Mouse (Mus musculus) megakaryocyte-erythroid progenitor cell, adult 5-6 weeks (primary cell): ENCODE results near the gene Dnm3. TPM values are rescaled to one million over a fixed set of nuclear protein-coding genes. Genes with fewer than 3 reads are reported as not detected.
A peak's percentile ranks its signal among the peaks of the same experiment; 100 is the strongest.

Experiments
- ATAC-seq: replicated peaks from 2 replicates; pipeline ENCODE4 v1.8.0; 2016; ENCODE audit warnings: mild to moderate bottlenecking, inconsistent platforms; ENCODE audit not compliant: severe bottlenecking, poor library complexity, low FRiP score, low TSS enrichment
- total RNA-seq, 2 experiments: library from RNA; stranded (forward) in 1 of 2; stranded (reverse) in 1 of 2; fragments of 200-1000, 215-1000 nt in 1 of 2; fragments of >200 nt in 1 of 2; fragmentation: Nextera tagmentation in 1 of 2; gene quantifications; 2 replicates each; pipeline ENCODE4 v1.2.3; 2014 to 2017

Gene Dnm3
- total RNA-seq (2014; fragmentation: Nextera tagmentation) (0.37 TPM in 1 of 2 replicates, not detected in the other), total RNA-seq (2017) (not detected in 2 replicates)

GRCm38 (mm10) chr1:162477246-162478209 is at the start of gene Dnm3:
Gene Dnm3 (minus strand): TSS chr1:162478034.
- ATAC-seq = peak; percentile 96

GRCm38 (mm10) chr1:162515116-162515515 is 37.3 kb upstream of the Dnm3 start:
- no peak for ATAC-seq

- peak; percentile 74 for ATAC-seq
These were observed 32.2 kb upstream of the Dnm3 start for GRCm38 (mm10) chr1:162510013-162510356.

- peak; percentile 79 for ATAC-seq
These were observed 31.6 kb upstream of the Dnm3 start for GRCm38 (mm10) chr1:162509329-162510012.

- peak; percentile 29; the same call in 1 of the 2 replicates for ATAC-seq
These were observed 30.6 kb upstream of the Dnm3 start for GRCm38 (mm10) chr1:162508211-162509005.

GRCm38 (mm10) chr1:162506516-162506915 is 28.7 kb upstream of the Dnm3 start:
- no peak for ATAC-seq

GRCm38 (mm10) chr1:162505649-162506048 is 27.8 kb upstream of the Dnm3 start:
- ATAC-seq = no peak

- no peak for ATAC-seq
These were observed 1.2 kb downstream of the Dnm3 start for GRCm38 (mm10) chr1:162476531-162477080.

- ATAC-seq = no peak
These were observed 4.9 kb downstream of the Dnm3 start for GRCm38 (mm10) chr1:162472949-162473348.

GRCm38 (mm10) chr1:162471089-162471488 is 6.7 kb downstream of the Dnm3 start:
- ATAC-seq = no peak

GRCm38 (mm10) chr1:162469752-162470280 is 8.0 kb downstream of the Dnm3 start:
- ATAC-seq = no peak

GRCm38 (mm10) chr1:162463676-162464075 is 14.2 kb downstream of the Dnm3 start:
- ATAC-seq = no peak

- no peak for ATAC-seq
These were observed 19.1 kb downstream of the Dnm3 start for GRCm38 (mm10) chr1:162458711-162459110.

- no peak for ATAC-seq
These were observed 21.0 kb downstream of the Dnm3 start for GRCm38 (mm10) chr1:162456861-162457260.

GRCm38 (mm10) chr1:162456406-162456805 is 21.4 kb downstream of the Dnm3 start:
- ATAC-seq = no peak

GRCm38 (mm10) chr1:162453578-162453977 is 24.3 kb downstream of the Dnm3 start:
- ATAC-seq = no peak

- no peak for ATAC-seq
These were observed 24.8 kb downstream of the Dnm3 start for GRCm38 (mm10) chr1:162453030-162453429.

- no peak for ATAC-seq
These were observed 28.5 kb downstream of the Dnm3 start for GRCm38 (mm10) chr1:162449161-162449909.
